Mouse (Mus musculus): ENCODE results near the gene Lipa.

DNA sequence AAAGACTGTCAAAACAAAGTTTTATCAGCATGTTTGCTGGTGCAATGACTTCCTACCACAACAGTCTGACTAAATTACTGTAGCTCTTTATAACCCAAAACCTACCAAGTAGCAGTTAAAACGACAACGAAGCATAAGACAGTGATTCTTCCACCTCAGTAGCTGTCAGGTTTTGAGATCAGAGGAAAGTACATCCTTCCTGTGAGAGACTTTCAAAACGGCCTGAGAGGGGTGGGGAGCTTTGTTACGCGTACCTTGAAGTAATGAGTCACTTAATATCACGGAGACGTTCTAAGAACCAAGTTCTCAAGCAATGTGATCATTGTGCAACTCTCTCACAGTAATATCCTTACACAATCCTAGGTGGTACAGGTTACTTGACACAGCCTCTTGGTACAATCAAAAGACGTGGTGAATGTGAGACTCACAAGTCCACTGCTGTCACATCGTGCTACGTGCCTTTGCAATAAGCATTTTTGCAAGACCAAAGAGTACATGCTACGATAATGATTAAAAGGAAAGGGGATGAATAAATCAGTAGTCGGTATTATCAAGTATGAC, 22.0 kb downstream of the Lipa start:
- TF ChIP-seq CTCF (IDR thresholded peaks at IDR 0.05; ENCODE audit: insufficient read depth, low read depth, low read length) (no peak), POLR2A (IDR thresholded peaks at IDR 0.05; ENCODE audit: insufficient read depth, low read depth, low read length) (no peak)

All from olfactory bulb, adult 2 months (tissue).